Mouse (Mus musculus): ENCODE results near the gene Ring1.
"Not testable (repeated sequence)": the region's sequence is repeated elsewhere in the genome, so short reads cannot be mapped to it uniquely, and the experiment has no call there.

Ring1 gene

DNA sequence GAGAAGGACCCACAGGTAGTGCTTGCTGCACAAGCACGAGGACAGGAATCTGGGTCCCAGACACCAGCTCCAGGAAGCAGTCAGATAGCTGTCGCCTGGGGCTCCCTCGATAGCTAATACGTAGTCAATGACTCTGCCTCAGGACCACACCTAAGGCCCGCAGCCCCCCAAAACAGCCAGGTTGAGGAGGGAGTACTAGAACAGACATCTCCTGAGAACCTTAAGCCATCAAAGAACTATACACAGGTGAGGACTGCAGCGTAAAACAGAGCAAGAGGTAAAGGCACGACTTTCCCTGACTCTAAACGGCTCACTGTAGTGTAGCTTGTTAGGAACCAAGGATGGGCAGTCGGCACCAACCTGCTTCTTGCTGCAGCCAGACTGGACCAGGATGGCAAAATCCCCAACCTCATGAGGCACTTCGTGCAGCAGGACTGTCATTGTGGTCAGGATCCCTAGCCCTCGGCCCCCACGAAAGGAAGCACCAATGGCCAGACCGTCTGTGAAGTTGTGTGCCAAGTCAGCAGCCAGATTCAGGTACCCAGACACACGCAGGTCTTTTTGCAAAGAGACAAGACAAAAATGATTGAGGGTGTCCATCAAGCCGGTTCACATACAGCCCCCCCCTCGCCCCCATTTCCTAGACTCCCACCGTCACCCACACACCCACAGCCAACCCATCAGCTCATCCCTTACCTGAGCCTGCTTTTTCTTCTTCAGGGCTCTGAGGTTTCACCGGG lies 4.8 kb upstream of the Ring1 start:
- DNase-seq (ENCODE audit: low read depth in 2 of 2, low spot score in 2 of 2) = no peak

GRCm38 (mm10) chr17:34028501-34029149 lies 4.1 kb upstream of the Ring1 start:
- no peak for DNase-seq (ENCODE audit: low read depth in 2 of 2, low spot score in 2 of 2)

GRCm38 (mm10) chr17:34027656-34028223 lies 3.3 kb upstream of the Ring1 start, which contains the start of gene H2-Ke6:
TSS of gene H2-Ke6 (minus strand) at chr17:34028060.
- DNase-seq (ENCODE audit: low read depth in 2 of 2, low spot score in 2 of 2) = peak; percentile 74 to 80

DNA sequence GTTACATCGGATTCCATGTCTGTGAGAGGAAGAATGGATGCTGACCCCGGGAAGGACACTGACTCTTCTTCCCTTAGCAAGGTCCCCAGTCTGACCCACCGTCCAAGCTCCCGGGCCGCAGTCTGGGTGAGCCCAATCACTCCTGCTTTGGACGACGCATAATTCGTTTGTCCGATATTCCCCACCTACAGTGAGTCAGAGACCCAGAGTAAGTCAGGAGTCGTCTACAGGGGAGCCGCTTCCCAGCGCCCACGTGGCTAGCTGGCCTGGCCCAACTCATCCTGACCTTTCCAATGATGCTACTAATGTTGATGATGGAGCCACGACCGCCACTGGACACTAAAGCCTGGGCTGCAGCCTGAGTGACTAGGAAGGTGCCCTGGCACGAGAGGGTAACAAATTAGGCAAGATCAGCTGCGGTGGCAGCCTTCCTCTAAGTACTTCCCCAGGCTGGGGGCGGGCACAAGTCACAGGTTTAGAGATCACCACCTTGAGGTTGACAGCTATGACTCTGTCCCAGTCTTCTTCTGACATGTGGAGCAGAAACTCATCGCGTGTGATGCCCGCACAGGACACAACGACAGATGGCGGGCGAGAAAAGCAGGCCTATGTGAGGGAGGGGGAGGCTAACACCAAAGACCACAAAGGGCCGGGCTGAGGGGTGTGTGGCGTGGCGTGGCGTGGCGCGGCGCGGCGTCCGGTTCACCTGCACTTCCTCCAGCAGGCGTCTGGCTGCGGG lies 2.6 kb upstream of the Ring1 start:
- peak; percentile 61 to 67 for DNase-seq (ENCODE audit: low read depth in 2 of 2, low spot score in 2 of 2)

DNA sequence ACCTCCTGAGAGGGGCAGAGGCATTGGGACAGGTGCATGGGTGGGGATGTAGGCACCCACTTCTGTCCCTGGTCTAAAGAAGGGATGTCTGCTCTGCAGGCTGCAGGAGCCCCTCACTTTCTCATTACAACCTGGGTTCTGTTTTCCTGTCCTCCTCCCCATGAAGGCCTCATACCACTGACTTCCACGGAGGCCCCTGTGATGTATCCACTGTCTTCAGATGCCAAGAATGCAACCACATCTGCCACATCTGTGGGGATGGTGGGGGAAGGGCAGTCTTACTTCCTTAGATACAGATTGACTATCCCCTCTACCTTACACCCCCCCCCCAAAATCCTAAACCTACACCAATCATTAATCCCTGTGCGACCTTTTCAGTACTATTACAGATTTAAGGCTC lies 1.7 kb upstream of the Ring1 start:
- no peak for DNase-seq (ENCODE audit: low read depth in 2 of 2, low spot score in 2 of 2)

DNA sequence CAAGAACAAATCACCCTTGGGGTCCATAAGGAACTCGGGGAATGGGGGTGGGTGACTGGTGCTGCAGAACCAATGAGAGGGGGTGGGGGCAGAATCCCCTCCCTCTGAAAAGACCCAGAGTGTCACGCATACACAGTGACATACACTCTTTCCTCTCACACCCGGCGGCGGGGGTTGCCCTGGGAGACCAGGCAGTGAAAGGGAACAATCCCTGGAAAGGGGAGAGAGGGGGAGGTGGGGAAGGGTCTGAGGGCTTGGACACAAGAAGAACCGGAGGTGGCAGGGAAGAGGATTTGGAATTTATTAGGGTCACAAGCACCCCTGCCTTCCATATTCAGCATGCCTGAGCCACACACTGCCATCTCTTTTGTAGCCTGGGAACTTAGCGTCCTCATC lies 1.3 kb upstream of the Ring1 start:
- DNase-seq (ENCODE audit: low read depth in 2 of 2, low spot score in 2 of 2) = no peak

- no peak for DNase-seq (ENCODE audit: low read depth in 2 of 2, low spot score in 2 of 2)
These were observed 628 bp upstream of the Ring1 start for GRCm38 (mm10) chr17:34024861-34025755.

GRCm38 (mm10) chr17:34023678-34024077 lies 802 bp downstream of the Ring1 start:
- DNase-seq (ENCODE audit: low read depth in 2 of 2, low spot score in 2 of 2) = no peak

GRCm38 (mm10) chr17:34022987-34023386 lies 1.5 kb downstream of the Ring1 start:
- no peak for DNase-seq (ENCODE audit: low read depth in 2 of 2, low spot score in 2 of 2)

DNA sequence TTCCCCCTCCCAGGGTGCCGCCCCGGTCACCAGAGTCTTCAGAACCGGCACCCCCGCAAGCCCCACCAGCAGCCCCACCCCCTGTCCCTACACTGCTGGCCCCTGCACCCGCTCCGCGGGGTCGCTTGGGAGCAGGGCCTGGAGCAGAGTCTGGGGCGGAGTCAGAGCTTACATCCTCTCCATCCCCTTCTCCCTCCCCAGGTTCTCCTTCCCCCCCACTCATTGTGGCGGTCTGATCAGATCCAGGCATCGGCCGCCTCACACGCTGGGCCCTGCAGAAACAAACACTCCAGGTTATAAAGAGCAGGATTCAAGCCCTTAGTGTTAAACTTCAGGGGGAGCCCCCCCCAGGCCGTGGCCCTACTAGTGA lies 2.1 kb downstream of the Ring1 start:
- DNase-seq (ENCODE audit: low read depth in 2 of 2, low spot score in 2 of 2) = no peak

DNA sequence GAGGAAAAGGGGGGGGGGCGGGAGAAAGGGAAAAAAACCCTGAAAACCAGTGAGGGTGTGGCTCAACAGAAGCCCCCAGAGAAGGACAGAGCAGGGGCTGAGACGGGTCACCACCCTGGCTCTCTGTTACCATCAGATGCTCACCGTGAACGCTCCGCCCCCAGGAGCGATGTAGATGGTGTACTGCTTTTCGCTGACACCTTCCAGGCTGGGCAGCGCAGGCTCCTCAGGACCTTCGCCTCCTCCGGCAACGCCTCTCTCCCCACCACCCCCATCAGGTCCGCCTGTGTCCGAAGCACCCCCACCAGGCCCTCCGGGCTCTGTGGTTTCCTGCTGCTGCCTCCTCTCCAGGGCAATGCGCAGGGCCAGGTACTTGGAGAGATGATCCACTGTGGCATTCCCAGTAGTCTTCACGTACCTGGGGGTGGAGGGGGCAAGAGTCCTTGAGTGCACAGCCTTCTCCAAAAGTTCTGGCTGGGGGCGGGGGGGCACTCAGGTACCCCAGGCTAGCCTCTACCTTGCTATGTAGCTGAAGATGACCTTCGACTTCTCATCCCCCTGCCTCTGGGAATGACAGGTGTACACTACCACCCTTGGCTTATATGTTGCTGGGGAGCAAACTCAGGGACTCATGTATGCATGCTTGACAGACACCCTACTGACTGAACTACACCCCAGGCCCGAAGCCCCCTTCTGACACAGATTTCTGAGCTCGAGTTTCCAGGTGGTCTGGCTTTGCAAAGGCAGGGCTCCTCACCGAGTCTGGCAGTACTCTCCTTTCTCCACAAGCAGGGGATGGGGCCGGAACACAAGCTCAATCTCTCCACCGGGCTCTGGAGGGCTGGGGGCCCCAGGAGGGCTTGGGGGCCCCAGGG lies 2.7 kb downstream of the Ring1 start:
- DNase-seq (ENCODE audit: low read depth in 2 of 2, low spot score in 2 of 2) = no peak

DNA sequence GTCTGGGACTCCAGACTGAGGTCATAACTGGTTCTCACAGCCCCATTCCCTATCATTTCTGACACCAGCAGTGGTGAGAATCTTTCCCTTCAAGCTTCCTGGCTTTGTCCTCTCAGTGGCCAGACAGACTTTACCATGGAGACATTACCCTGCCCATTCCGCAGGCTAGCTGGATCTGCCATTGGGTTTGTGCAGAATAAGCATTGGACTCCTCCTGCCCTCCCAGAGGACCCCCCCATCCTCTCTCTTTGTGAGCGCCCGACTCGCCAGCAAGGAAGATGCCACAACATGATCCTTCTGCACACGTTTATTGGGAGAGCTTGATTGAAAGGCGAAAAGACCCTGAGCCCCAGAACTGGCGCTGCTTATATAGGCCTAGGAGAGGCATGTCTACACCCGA lies 11.0 kb downstream of the Ring1 start:
- DNase-seq (ENCODE audit: low read depth in 2 of 2, low spot score in 2 of 2) = no peak

DNA sequence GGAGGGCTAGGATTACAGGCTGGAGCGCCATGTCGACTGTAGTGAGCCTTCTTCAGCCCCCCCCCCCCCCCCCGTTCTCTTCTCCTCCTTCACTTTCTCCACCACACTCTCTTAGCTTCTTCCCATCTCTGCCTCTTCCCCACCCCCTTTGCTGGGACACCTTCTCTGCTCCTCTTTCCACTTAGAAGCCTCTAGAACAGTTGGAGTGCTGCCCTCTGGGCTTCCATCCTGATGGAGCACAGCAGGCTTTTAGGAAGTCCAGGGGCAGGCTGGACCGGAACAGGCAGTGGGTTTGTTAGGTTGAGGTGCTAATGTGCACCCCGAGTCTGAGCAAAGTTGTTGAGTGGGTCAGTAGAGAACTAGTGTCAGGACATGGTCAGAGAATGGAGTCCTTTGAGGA lies 14.3 kb downstream of the Ring1 start:
- no peak for DNase-seq (ENCODE audit: low read depth in 2 of 2, low spot score in 2 of 2)

DNA sequence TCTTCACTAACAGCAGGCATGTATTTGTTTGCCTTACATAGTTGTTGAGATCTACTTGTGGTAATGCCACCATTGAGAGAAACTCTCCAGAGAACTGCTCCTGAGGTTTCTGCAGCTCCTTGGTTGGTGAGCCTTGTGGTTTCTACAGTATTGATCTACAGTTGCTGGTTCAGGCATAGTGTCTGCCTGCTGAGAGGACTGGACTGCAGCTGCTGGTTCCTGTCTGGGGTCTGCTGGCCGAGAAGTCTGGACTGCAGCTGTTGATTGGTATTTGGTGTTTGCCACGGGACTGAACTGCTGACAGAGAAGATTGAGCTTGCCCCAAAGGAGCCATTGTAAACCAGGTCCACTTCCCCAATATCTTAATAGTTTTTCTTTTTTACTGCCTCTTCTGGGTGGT lies 17.9 kb downstream of the Ring1 start:
- no peak for DNase-seq (ENCODE audit: low read depth in 2 of 2, low spot score in 2 of 2)

GRCm38 (mm10) chr17:34003426-34003825 lies 21.1 kb downstream of the Ring1 start:
- DNase-seq (ENCODE audit: low read depth in 2 of 2, low spot score in 2 of 2) = peak in 1 of 2 experiments; percentile 70

GRCm38 (mm10) chr17:34000796-34001195 lies 23.7 kb downstream of the Ring1 start:
- DNase-seq (ENCODE audit: low read depth in 2 of 2, low spot score in 2 of 2) = not testable (repeated sequence)

DNA sequence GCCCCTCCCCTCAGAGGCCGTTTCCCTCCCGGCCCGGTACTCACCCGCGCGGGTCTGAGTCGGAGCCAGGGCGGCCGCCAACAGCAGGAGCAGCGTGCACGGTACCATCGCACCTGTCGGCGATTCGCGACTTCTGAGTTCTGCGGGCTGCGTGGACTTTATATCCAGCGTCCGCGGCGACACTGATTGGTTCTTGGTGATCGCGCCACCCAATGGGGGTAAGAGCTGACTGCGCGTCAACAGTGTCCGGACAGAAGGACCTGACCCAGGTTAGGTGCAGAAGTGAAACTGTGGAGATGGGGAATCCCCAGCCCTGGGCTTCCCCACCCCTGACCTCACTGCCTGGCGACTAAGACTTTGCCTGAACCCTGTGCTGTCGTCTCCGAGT lies 24.3 kb downstream of the Ring1 start, which contains the start of gene H2-K1:
Gene H2-K1 (minus strand): TSS at position 198 of the 388 bp plus-strand sequence.
- peak; percentile 96 to 98 for DNase-seq (ENCODE audit: low read depth in 2 of 2, low spot score in 2 of 2)

DNA sequence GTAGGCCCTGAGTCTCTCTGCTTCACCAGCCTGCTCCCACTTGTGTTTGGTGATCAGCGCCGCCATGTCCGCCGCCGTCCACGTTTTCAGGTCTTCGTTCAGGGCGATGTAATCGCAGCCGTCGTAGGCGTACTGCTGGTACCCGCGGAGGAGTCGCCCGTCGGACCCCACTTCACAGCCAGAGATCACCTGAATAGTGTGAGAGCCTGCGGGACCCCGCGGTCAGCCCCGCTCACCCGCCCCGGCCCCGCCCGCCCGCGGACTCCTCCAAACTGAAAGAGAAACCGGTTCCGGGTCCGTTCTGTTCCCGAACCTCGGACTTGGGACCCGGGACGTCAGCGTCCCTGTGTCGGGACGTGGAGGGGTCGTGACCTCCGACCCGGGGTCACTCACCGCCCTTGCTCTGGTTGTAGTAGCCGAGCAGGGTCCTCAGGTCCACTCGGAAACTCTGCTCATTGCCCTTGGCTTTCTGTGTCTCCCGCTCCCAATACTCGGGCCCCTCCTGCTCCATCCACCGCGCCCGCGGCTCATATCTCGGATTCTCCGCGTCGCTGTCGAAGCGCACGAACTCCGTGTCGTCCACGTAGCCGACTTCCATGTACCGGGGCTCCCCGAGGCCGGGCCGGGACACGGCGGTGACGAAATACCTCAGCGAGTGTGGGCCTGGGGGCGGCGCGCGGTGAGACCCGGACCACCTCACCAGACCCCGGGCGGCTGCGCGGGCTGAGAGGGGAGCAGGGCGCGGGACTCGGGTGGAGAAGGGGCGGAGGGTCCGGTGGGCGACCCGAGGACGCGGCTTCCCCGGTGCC lies 24.9 kb downstream of the Ring1 start:
- DNase-seq (ENCODE audit: low read depth in 2 of 2, low spot score in 2 of 2) = no peak

GRCm38 (mm10) chr17:33998697-33999096 lies 25.8 kb downstream of the Ring1 start:
- peak in 1 of 2 experiments; percentile 36 for DNase-seq (ENCODE audit: low read depth in 2 of 2, low spot score in 2 of 2)

Data from CD8-positive naive resting alpha-beta T cell, adult 2 months (primary cell).